Mouse (Mus musculus): ENCODE measurements around the gene Tfeb. TPM values are rescaled to one million over a fixed set of nuclear protein-coding genes. Genes with fewer than 3 reads are reported as not detected.

Gene Tfeb
- polyA plus RNA-seq, 1 experiment from 2014 or later: 13.6 TPM

DNA sequence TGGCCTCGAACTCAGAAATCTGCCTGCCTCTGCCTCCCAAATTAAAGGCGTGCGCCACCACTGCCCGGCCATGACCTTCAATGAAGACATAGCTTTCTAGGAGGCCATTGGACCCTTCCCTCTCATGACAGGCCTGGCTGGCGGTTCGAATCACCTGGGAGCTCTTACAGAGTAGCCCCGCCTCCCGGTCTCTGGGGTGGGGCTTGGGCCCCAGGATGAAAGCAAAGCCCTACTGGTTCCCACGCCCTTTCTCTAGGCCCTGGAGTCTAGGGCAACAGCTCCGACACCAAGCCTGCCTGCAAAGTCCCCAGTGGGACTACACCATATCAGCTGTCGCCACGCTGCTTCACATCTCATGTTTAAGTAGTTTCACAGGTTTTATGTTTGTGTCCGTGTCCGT lies 7.3 kb downstream of the Tfeb start:
- DNase-seq (ENCODE audit: low spot score) (no peak), ATAC-seq (replicated peaks; ENCODE audit: low FRiP score, low TSS enrichment, low read depth) (no peak)
- WGBS: 93% methylated on average over 14 of the region's 14 CpGs

GRCm38 (mm10) chr17:47744746-47745368 lies 8.0 kb downstream of the Tfeb start:
- no peak for ATAC-seq (replicated peaks; ENCODE audit: low FRiP score, low TSS enrichment, low read depth)
- Histone ChIP-seq H3K9me3 (ENCODE audit: control insufficient read depth, low read length) (no peaks in the 10 kb centered on the region), H3K9ac (ENCODE audit: low read length) (no peak overlapping the region), H3K4me3 (ENCODE audit: low read depth, low read length) (no peak overlapping the region), H3K4me2 (ENCODE audit: low read length) (no peak overlapping the region), H3K27me3 (replicated peaks; ENCODE audit: control insufficient read depth, insufficient read depth, low read length) (no peaks in the 10 kb centered on the region), H3K36me3 (ENCODE audit: control insufficient read depth, insufficient read depth, low read length) (no peaks in the 10 kb centered on the region), H3K27ac (ENCODE audit: low read depth) (no peak overlapping the region), H3K4me1 (replicated peaks; ENCODE audit: control insufficient read depth, insufficient read depth, low read length) (peaks cover 11% of the 10 kb centered on the region)
- no peak for DNase-seq (ENCODE audit: low spot score)
- WGBS: 86% methylated on average over 10 of the region's 10 CpGs

More for the DNA sequence above, 7.3 kb downstream of the Tfeb start:
- Histone ChIP-seq H3K9me3 (ENCODE audit: control insufficient read depth, low read length) (no peaks in the 10 kb centered on the region), H3K9ac (ENCODE audit: low read length) (no peak overlapping the region), H3K27ac (ENCODE audit: low read depth) (no peak overlapping the region), H3K27me3 (replicated peaks; ENCODE audit: control insufficient read depth, insufficient read depth, low read length) (no peaks in the 10 kb centered on the region), H3K4me3 (ENCODE audit: low read depth, low read length) (no peak overlapping the region), H3K36me3 (ENCODE audit: control insufficient read depth, insufficient read depth, low read length) (no peaks in the 10 kb centered on the region), H3K4me2 (ENCODE audit: low read length) (no peak overlapping the region), H3K4me1 (replicated peaks; ENCODE audit: control insufficient read depth, insufficient read depth, low read length) (peaks cover 8% of the 10 kb centered on the region)

GRCm38 (mm10) chr17:47748791-47749553 lies 12.1 kb downstream of the Tfeb start:
- Histone ChIP-seq H3K27me3 (replicated peaks; ENCODE audit: control insufficient read depth, insufficient read depth, low read length) (no peaks in the 10 kb centered on the region), H3K9ac (ENCODE audit: low read length) (no peak overlapping the region), H3K27ac (ENCODE audit: low read depth) (peak overlapping the region; percentile 17; the same call in 1 of the 2 replicates), H3K4me1 (replicated peaks; ENCODE audit: control insufficient read depth, insufficient read depth, low read length) (peaks cover 11% of the 10 kb centered on the region), H3K4me3 (ENCODE audit: low read depth, low read length) (no peak overlapping the region), H3K4me2 (ENCODE audit: low read length) (no peak overlapping the region), H3K36me3 (ENCODE audit: control insufficient read depth, insufficient read depth, low read length) (no peaks in the 10 kb centered on the region), H3K9me3 (ENCODE audit: control insufficient read depth, low read length) (no peaks in the 10 kb centered on the region)
- DNase-seq (ENCODE audit: low spot score) (no peak), ATAC-seq (replicated peaks; ENCODE audit: low FRiP score, low TSS enrichment, low read depth) (0 out of 2 replicates have a peak, but pooled peaks have one; percentile 26)
- 49% methylated on average over 14 of the region's 14 CpGs for WGBS

DNA sequence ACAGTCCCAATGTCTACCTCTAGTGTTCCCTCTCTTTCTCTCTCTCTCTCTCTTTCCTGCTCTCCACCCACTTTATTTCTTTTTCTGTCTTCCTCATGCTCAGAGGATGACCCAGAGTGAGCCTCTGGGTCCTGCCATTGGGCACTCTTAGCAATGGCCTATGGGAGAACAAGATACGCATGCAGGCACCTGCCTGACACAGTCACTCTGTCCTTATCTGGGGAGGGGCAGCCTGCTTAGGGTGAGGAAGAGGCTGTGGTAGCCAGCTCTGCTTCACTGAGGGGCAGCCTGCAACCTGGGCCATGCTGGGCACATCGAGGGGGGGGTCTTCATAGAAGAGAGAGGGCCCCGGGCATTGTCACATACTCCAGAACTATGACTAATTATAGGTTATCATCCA lies 12.8 kb downstream of the Tfeb start:
- no peaks in the 10 kb centered on the region for H3K36me3 ChIP-seq (ENCODE audit: control insufficient read depth, insufficient read depth, low read length)
- H3K4me1 ChIP-seq (replicated peaks; ENCODE audit: control insufficient read depth, insufficient read depth, low read length): peaks cover 11% of the 10 kb centered on the region
- no peaks in the 10 kb centered on the region for H3K9me3 ChIP-seq (ENCODE audit: control insufficient read depth, low read length)
- DNase-seq (ENCODE audit: low spot score) (no peak), ATAC-seq (replicated peaks; ENCODE audit: low FRiP score, low TSS enrichment, low read depth) (no peak)
- no peak overlapping the region for H3K4me2 ChIP-seq (ENCODE audit: low read length)
- no peak overlapping the region for H3K9ac ChIP-seq (ENCODE audit: low read length)
- H3K4me3 ChIP-seq (ENCODE audit: low read depth, low read length): no peak overlapping the region
- peak overlapping the region; percentile 17; the same call in 1 of the 2 replicates for H3K27ac ChIP-seq (ENCODE audit: low read depth)
- no peaks in the 10 kb centered on the region for H3K27me3 ChIP-seq (replicated peaks; ENCODE audit: control insufficient read depth, insufficient read depth, low read length)
- WGBS: 86% methylated on average over 3 of the region's 3 CpGs

GRCm38 (mm10) chr17:47750101-47750500 lies 13.3 kb downstream of the Tfeb start:
- H3K4me2 ChIP-seq (ENCODE audit: low read length): no peak overlapping the region
- no peak overlapping the region for H3K4me3 ChIP-seq (ENCODE audit: low read depth, low read length)
- H3K9me3 ChIP-seq (ENCODE audit: control insufficient read depth, low read length): no peaks in the 10 kb centered on the region
- no peak overlapping the region for H3K27ac ChIP-seq (ENCODE audit: low read depth)
- ATAC-seq (replicated peaks; ENCODE audit: low FRiP score, low TSS enrichment, low read depth) (no peak), DNase-seq (ENCODE audit: low spot score) (no peak)
- 58% methylated on average over 6 of the region's 6 CpGs for WGBS
- H3K27me3 ChIP-seq (replicated peaks; ENCODE audit: control insufficient read depth, insufficient read depth, low read length): no peaks in the 10 kb centered on the region
- H3K9ac ChIP-seq (ENCODE audit: low read length): no peak overlapping the region
- H3K36me3 ChIP-seq (ENCODE audit: control insufficient read depth, insufficient read depth, low read length): no peaks in the 10 kb centered on the region
- peaks cover 11% of the 10 kb centered on the region for H3K4me1 ChIP-seq (replicated peaks; ENCODE audit: control insufficient read depth, insufficient read depth, low read length)

DNA sequence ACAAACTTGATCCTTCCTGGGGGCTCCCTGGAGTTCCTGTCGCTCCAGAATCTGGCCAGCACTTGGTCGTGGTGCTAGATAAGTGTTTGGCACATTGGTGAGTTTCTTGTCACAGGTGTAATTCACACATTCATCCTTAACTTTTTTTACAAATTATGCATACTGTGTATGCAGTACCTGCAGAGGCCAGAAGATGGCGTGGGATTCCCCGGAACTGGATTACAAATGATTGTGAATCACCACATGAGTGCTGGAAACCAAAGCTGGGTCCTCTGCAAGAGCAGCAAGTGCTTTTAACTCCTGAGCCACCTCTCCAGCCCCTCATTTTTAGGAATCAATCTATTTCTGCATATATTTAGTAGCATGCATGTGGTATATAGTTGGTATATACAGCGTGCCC lies 15.0 kb downstream of the Tfeb start:
- H3K27me3 ChIP-seq (replicated peaks; ENCODE audit: control insufficient read depth, insufficient read depth, low read length): no peaks in the 10 kb centered on the region
- H3K9me3 ChIP-seq (ENCODE audit: control insufficient read depth, low read length): no peaks in the 10 kb centered on the region
- DNase-seq (ENCODE audit: low spot score) (no peak), ATAC-seq (replicated peaks; ENCODE audit: low FRiP score, low TSS enrichment, low read depth) (no peak)
- 75% methylated on average over 5 of the region's 5 CpGs for WGBS
- H3K4me3 ChIP-seq (ENCODE audit: low read depth, low read length): no peak overlapping the region
- H3K4me1 ChIP-seq (replicated peaks; ENCODE audit: control insufficient read depth, insufficient read depth, low read length): peaks cover 11% of the 10 kb centered on the region
- no peak overlapping the region for H3K27ac ChIP-seq (ENCODE audit: low read depth)
- H3K36me3 ChIP-seq (ENCODE audit: control insufficient read depth, insufficient read depth, low read length): no peaks in the 10 kb centered on the region
- no peak overlapping the region for H3K4me2 ChIP-seq (ENCODE audit: low read length)
- H3K9ac ChIP-seq (ENCODE audit: low read length): no peak overlapping the region

DNA sequence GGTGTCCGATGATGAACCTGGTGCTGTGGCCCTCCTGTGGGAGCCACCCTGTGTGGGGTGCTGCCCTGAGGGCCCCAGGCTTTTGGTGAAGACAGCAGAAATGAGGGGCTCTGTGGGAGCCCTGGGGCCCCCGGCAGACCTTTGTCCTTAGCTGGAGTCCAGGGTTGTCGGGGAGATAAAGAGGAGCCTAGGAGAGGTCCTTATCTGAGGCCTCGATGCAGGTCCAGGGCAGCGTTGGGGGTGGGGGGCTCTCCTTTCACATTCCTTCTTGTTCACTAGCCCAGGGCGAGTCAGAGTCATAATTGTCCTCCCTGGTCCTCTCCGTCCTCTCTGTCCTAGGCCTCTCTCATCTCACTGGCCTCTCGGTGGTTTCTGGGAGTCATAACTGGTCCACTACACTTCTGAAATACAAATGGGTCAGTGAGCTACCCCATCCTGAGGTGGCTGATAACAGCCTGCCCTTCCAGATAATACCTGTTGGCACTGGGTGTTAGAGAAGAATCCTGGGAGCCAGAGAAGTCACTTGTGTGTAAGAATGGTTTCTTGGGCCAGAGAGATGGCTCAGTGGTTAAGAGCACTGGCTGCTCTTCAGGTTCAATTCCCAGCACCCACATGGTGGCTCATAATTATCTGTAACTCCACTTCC lies 16.4 kb downstream of the Tfeb start:
- no peak overlapping the region for H3K4me3 ChIP-seq (ENCODE audit: low read depth, low read length)
- H3K4me2 ChIP-seq (ENCODE audit: low read length): no peak overlapping the region
- H3K36me3 ChIP-seq (ENCODE audit: control insufficient read depth, insufficient read depth, low read length): no peaks in the 10 kb centered on the region
- 61% methylated on average over 8 of the region's 8 CpGs for WGBS
- peaks cover 11% of the 10 kb centered on the region for H3K4me1 ChIP-seq (replicated peaks; ENCODE audit: control insufficient read depth, insufficient read depth, low read length)
- H3K27me3 ChIP-seq (replicated peaks; ENCODE audit: control insufficient read depth, insufficient read depth, low read length): no peaks in the 10 kb centered on the region
- no peak for ATAC-seq (replicated peaks; ENCODE audit: low FRiP score, low TSS enrichment, low read depth)
- DNase-seq (ENCODE audit: low spot score): no peak
- no peak overlapping the region for H3K9ac ChIP-seq (ENCODE audit: low read length)
- H3K27ac ChIP-seq (ENCODE audit: low read depth): no peak overlapping the region
- no peaks in the 10 kb centered on the region for H3K9me3 ChIP-seq (ENCODE audit: control insufficient read depth, low read length)

DNA sequence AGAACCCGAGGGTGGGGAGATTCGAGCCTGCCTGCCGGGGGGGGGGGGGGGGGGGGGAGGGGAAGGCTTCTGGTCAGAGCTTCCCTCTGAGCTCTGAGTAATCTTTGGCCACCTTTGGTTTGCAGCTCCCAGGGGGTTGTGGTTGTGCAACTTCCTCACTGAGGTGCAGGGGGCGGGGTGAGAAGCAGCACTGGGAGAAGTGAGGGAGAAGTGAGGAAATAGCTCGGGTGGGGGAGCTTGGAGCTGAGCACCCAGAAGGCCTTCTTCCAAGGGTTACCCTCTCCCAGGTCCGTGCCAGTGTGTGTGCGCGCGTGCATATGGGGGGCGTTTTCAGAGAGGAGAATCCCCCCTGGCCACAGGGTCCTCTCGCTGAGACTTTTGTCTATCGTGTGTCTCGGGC lies 17.4 kb downstream of the Tfeb start:
- Histone ChIP-seq H3K4me3 (ENCODE audit: low read depth, low read length) (no peak overlapping the region), H3K9me3 (ENCODE audit: control insufficient read depth, low read length) (no peaks in the 10 kb centered on the region), H3K27ac (ENCODE audit: low read depth) (no peak overlapping the region), H3K4me1 (replicated peaks; ENCODE audit: control insufficient read depth, insufficient read depth, low read length) (peaks cover 1% of the 10 kb centered on the region; the same call in 1 of the 2 replicates), H3K4me2 (ENCODE audit: low read length) (no peak overlapping the region), H3K27me3 (replicated peaks; ENCODE audit: control insufficient read depth, insufficient read depth, low read length) (no peaks in the 10 kb centered on the region), H3K36me3 (ENCODE audit: control insufficient read depth, insufficient read depth, low read length) (no peaks in the 10 kb centered on the region), H3K9ac (ENCODE audit: low read length) (no peak overlapping the region)
- 71% methylated on average over 12 of the region's 13 CpGs for WGBS
- DNase-seq (ENCODE audit: low spot score) (no peak), ATAC-seq (replicated peaks; ENCODE audit: low FRiP score, low TSS enrichment, low read depth) (no peak; the same call in 1 of the 2 replicates)

Measured in intestine, embryonic 14.5 days (tissue).